Comparison of ENCODE assay signal across 9 mouse cellular contexts in the genomic region with DNA sequence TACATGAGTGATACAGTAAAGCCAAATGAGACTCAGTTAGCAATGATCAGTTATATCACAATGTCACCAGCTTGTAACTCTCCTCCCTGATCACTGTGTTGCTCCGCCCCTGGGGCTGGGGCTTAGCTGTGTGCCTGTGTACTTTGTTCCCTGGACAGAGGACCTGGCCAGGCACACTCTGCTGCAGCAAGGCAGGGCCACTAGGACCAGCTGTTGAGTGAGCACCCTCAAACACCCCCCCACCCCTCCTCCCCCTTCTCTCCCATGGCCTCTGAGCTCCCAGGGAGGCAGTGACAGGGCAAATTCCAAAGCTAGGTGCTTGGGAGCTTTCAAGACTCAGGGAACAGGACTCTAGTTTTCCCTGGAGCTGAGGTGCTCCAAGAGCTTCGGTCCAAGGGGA.
DNase-seq lines count a peak whose midpoint lies in the region; ATAC-seq and TF ChIP-seq lines count a peak whose summit lies in the region.
"Had no signal": no experiment of that assay in that cellular context is flagged by ENCODE, and none has a peak within 500 bp of the region (broad histone marks: within the 10 kb centered on the region; RNA-seq: fewer than 3 reads in every experiment).

No protein-coding gene starts in this region.

- WGBS in heart, embryonic 10.5 days: 75% methylated on average over 2 of the region's 2 CpGs
- whole genome bisulfite sequencing in kidney, embryonic 15.5 days: 88% methylated on average over 2 of the region's 2 CpGs
- WGBS in liver, embryonic 15.5 days (ENCODE audit: insufficient replicate concordance): 36% methylated on average over 2 of the region's 2 CpGs

- no peaks in the 10 kb centered on the region for H3K79me2 ChIP-seq in CH12.LX (replicated peaks; ENCODE audit: control insufficient read depth, extremely low read depth, insufficient read depth, poor library complexity, severe bottlenecking)

- intact Hi-C loops in heart, postnatal 36 days (cut with DNase I): no loop called here

- H3K27ac ChIP-seq in heart, embryonic 10.5 days: peak overlapping the region; percentile 89
- H3K27ac ChIP-seq in CH12.LX (ENCODE audit: insufficient read depth, low read depth): peak overlapping the region; percentile 58; the same call in 1 of the 2 replicates
- peak overlapping the region; percentile 79 for H3K27ac ChIP-seq in kidney, embryonic 15.5 days
- peak overlapping the region; percentile 72 for H3K27ac ChIP-seq in liver, embryonic 15.5 days (replicated peaks)
- H3K27ac ChIP-seq: midbrain, embryonic 15.5 days had no signal

- no peak for TF ChIP-seq EP300 in CH12.LX (IDR thresholded peaks at IDR 0.05; ENCODE audit: low read length)

- H3K36me3 ChIP-seq in heart, embryonic 10.5 days: no peaks in the 10 kb centered on the region
- H3K36me3 ChIP-seq in CH12.LX (replicated peaks in 1 of 2; ENCODE audit: control insufficient read depth in 1 of 2, insufficient read depth in 1 of 2, low read length in 1 of 2): no peaks in the 10 kb centered on the region
- no peaks in the 10 kb centered on the region for H3K36me3 ChIP-seq in kidney, embryonic 15.5 days
- H3K36me3 ChIP-seq in liver, embryonic 15.5 days (replicated peaks): no peaks in the 10 kb centered on the region
- H3K36me3 ChIP-seq: midbrain, embryonic 15.5 days had no signal

- in situ Hi-C loops in CH12.LX (cut with MboI; ENCODE audit: low pct_ligation_motif_present, low pct_unique_long_range_greater_than_20kb, low sequenced_read_pairs): loop anchor here (5.0 kb wide), 2 partner anchors 55 to 85 kb away; no protein-coding TSS in a partner anchor

- no peak for TF ChIP-seq CTCF in CH12.LX (conservative IDR thresholded peaks at IDR 0.05 in 1 of 2, IDR thresholded peaks at IDR 0.05 in 1 of 2; ENCODE audit: low read depth in 2 of 2, low read length in 2 of 2)

- H3K4me1 ChIP-seq in heart, embryonic 10.5 days: peaks cover 50% of the 10 kb centered on the region
- peaks cover 46 to 69% of the 10 kb centered on the region in 2 experiments for H3K4me1 ChIP-seq in CH12.LX (ENCODE audit: control insufficient read depth in 1 of 2, insufficient read depth in 2 of 2)
- H3K4me1 ChIP-seq in kidney, embryonic 15.5 days: peaks cover 26% of the 10 kb centered on the region
- H3K4me1 ChIP-seq in liver, embryonic 15.5 days (replicated peaks): peaks cover 34% of the 10 kb centered on the region

- no peak for TF ChIP-seq POLR2A in CH12.LX (IDR thresholded peaks at IDR 0.05; ENCODE audit: low read depth, low read length)

- no peak overlapping the region for H3K4me2 ChIP-seq in CH12.LX (ENCODE audit: insufficient read depth, low read depth, poor library complexity, severe bottlenecking)
- H3K4me2 ChIP-seq in kidney, embryonic 15.5 days: no peak overlapping the region
- H3K4me2 ChIP-seq in liver, embryonic 15.5 days: no peak overlapping the region
- H3K4me2 ChIP-seq: midbrain, embryonic 15.5 days had no signal

- no peak overlapping the region for H3K4me3 ChIP-seq in heart, embryonic 10.5 days
- no peak overlapping the region for H3K4me3 ChIP-seq in CH12.LX (replicated peaks in 1 of 3; ENCODE audit: low read depth in 2 of 3, low read length in 2 of 3, poor library complexity in 1 of 3)
- no peak overlapping the region for H3K4me3 ChIP-seq in kidney, embryonic 15.5 days (replicated peaks)
- no peak overlapping the region for H3K4me3 ChIP-seq in liver, embryonic 15.5 days (replicated peaks)
- H3K4me3 ChIP-seq: midbrain, embryonic 15.5 days had no signal

- peak; percentile 72 for ATAC-seq in kidney, embryonic 15.5 days (replicated peaks; ENCODE audit: low FRiP score)
- peak; percentile 81 for ATAC-seq in liver, embryonic 15.5 days (ENCODE audit: insufficient read depth)
- ATAC-seq in erythroblast, adult 5-6 weeks (replicated peaks; ENCODE audit: low FRiP score, poor library complexity, severe bottlenecking): no peak
- no peak for ATAC-seq in megakaryocyte progenitor cell, adult 5-6 weeks (replicated peaks; ENCODE audit: poor library complexity)
- ATAC-seq: midbrain, embryonic 15.5 days had no signal

- dilution Hi-C loops in CH12.LX (cut with MboI; ENCODE audit: extremely low pct_ligation_motif_present, extremely low pct_unique_long_range_greater_than_20kb, low sequenced_read_pairs): no loop called here

- no peak for TF ChIP-seq RAD21 in CH12.LX (IDR thresholded peaks at IDR 0.05; ENCODE audit: low read depth, low read length)

- DNase-seq in heart, embryonic 10.5 days (ENCODE audit: low spot score): no peak
- DNase-seq in heart, postnatal 36 days: no peak
- no peak for DNase-seq in CH12.LX (ENCODE audit: extremely low read depth)
- DNase-seq in B cell, adult 2 months: no peak

- H3K9me3 ChIP-seq in heart, embryonic 10.5 days: no peaks in the 10 kb centered on the region
- H3K9me3 ChIP-seq in CH12.LX (replicated peaks; ENCODE audit: low read length): peaks cover 7% of the 10 kb centered on the region
- no peaks in the 10 kb centered on the region for H3K9me3 ChIP-seq in kidney, embryonic 15.5 days (replicated peaks)
- no peaks in the 10 kb centered on the region for H3K9me3 ChIP-seq in liver, embryonic 15.5 days (replicated peaks)
- H3K9me3 ChIP-seq: midbrain, embryonic 15.5 days had no signal

- no peaks in the 10 kb centered on the region for H3K27me3 ChIP-seq in heart, embryonic 10.5 days (ENCODE audit: insufficient read depth, poor library complexity, severe bottlenecking)
- no peaks in the 10 kb centered on the region for H3K27me3 ChIP-seq in CH12.LX (replicated peaks)
- H3K27me3 ChIP-seq in kidney, embryonic 15.5 days: no peaks in the 10 kb centered on the region
- H3K27me3 ChIP-seq in liver, embryonic 15.5 days: no peaks in the 10 kb centered on the region
- H3K27me3 ChIP-seq: midbrain, embryonic 15.5 days had no signal

- H3K9ac ChIP-seq in CH12.LX (ENCODE audit: insufficient read depth, low read depth): no peak overlapping the region
- H3K9ac ChIP-seq in kidney, embryonic 15.5 days: no peak overlapping the region
- H3K9ac ChIP-seq in liver, embryonic 15.5 days: no peak overlapping the region
- H3K9ac ChIP-seq: midbrain, embryonic 15.5 days had no signal

TF ChIP-seq in CH12.LX, 34 proteins besides CTCF, POLR2A, EP300 and RAD21:
- TF ChIP-seq ZKSCAN1 (IDR thresholded peaks at IDR 0.05; ENCODE audit: borderline replicate concordance, low read depth, low read length) (no peak), PAX5 (IDR thresholded peaks at IDR 0.05; ENCODE audit: low read length) (no peak), E2F4 (IDR thresholded peaks at IDR 0.05; ENCODE audit: insufficient replicate concordance, low read depth, low read length) (no peak), RCOR1 (conservative IDR thresholded peaks at IDR 0.05; ENCODE audit: low read depth, low read length) (no peak), MXI1 (IDR thresholded peaks at IDR 0.05; ENCODE audit: low read depth, low read length) (no peak), ZMIZ1 (IDR thresholded peaks at IDR 0.05; ENCODE audit: low read depth, low read length) (no peak), ETS1 (conservative IDR thresholded peaks at IDR 0.05; ENCODE audit: low read depth, low read length) (no peak), USF2 (conservative IDR thresholded peaks at IDR 0.05; ENCODE audit: low read depth, low read length) (no peak), NRF1 (IDR thresholded peaks at IDR 0.05; ENCODE audit: low read depth, low read length) (no peak)

Comparison
In these comparisons a context has a peak if more than half of its experiments do, and no peak if none do; other contexts are left out.
1. ATAC-seq: peak in kidney, embryonic 15.5 days (single experiment) and liver, embryonic 15.5 days (single experiment); none in erythroblast, adult 5-6 weeks (single experiment) and megakaryocyte progenitor cell, adult 5-6 weeks (single experiment).
2. Peak in every context shown above with its lines, with median percentiles within 50 percentile points of each other: H3K27ac ChIP-seq.